Mouse (Mus musculus) erythroblast, embryonic 14.5 days (primary cell): ENCODE results near the gene Usp5. TPM values are rescaled to one million over a fixed set of nuclear protein-coding genes. Genes with fewer than 3 reads are reported as not detected.

Experiments
- H3K27me3 ChIP-seq: 2 replicates; pipeline ENCODE4 v1.6.1; 2012; ENCODE audit warnings: inconsistent platforms; ENCODE audit not compliant: control insufficient read depth
- H3K36me3 ChIP-seq: 2 replicates; pipeline ENCODE4 v1.6.1; 2012; ENCODE audit warnings: mild to moderate bottlenecking, inconsistent platforms; ENCODE audit not compliant: control insufficient read depth
- H3K4me1 ChIP-seq: 2 replicates; pipeline ENCODE4 v1.6.1; 2012; ENCODE audit warnings: inconsistent platforms; ENCODE audit not compliant: control insufficient read depth
- H3K4me3 ChIP-seq: replicated peaks from 2 replicates; pipeline ENCODE3; 2012; ENCODE audit warnings: moderate library complexity, mild to moderate bottlenecking, inconsistent platforms
- H3K9me3 ChIP-seq: 2 replicates; pipeline ENCODE4 v1.6.1; 2012; ENCODE audit warnings: low read length, inconsistent platforms, mixed read lengths; ENCODE audit not compliant: control insufficient read depth
- GATA1 ChIP-seq: IDR thresholded peaks from 2 replicates; pipeline ENCODE4 v1.6.1; 2012; ENCODE audit warnings: low read length, inconsistent platforms, mixed read lengths
- TAL1 ChIP-seq: IDR thresholded peaks from 3 replicates; pipeline ENCODE4 v1.6.1; 2012; ENCODE audit warnings: low read length, inconsistent platforms, mixed read lengths
- polyA plus RNA-seq: library from polyadenylated mRNA; stranded (reverse); fragments of >175 nt; gene quantifications from 2 replicates; pipeline ENCODE4 v1.2.3, GENCODE M21; 2012

Usp5 gene
- 4.6 and 5.6 TPM in 2 replicates for polyA plus RNA-seq

DNA sequence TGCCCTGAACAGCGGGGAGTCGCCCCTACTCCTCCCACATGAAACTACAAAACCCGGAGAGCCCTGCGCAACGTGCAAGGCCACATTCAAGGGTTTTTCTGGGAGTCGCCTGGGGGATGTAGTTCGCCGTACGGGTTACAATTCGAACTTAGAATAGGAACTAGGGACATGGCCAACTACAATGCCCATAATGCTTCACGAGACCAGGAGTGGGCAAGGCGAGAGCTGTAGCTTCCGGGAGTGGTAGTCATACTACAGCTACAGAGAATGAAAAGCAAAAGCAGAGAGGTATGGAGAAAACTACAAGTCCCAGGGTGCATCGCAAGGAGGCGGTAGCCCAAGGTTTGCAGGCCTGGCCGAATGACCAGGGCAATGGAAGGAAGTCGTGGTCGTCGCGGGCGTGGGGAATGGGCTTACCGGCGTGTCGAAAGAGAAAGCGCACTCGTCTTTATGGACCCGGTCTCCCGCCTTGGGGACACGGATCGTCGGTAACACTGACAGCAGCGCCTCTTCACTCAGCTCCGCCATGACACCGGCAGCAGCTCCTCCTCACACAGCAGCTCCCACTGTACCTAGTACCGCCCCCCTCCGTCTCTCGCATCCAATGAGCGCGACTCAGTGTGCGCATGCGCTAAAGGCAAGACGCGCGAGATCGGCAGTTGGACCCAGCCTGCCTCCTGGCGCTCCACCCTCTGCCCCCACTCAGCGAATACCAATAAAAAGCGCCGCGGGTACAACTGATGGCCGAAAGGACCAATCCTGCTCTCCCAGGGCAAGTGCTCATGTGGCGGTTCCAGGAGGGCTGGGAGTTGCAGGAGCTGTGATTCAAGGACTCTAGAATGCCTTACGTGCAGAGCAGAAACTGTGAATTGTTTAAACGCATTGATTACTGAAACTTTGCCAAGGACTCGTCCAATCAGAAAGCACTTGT lies at the start of gene Usp5, which contains the start of gene Cdca3:
TSS of gene Usp5 (minus strand) at position 617 of the 931 bp plus-strand sequence.
TSS of gene Cdca3 (plus strand) at position 680 of the 931 bp plus-strand sequence.
- Histone ChIP-seq H3K27me3 (no peaks in the 10 kb centered on the region), H3K4me3 (peak within 1 kb of the TSS; percentile 74), H3K36me3 (peaks cover 68% of the 10 kb centered on the region), H3K4me1 (peaks cover 44% of the 10 kb centered on the region), H3K9me3 (no peaks in the 10 kb centered on the region)
- TF ChIP-seq GATA1: no peak

DNA sequence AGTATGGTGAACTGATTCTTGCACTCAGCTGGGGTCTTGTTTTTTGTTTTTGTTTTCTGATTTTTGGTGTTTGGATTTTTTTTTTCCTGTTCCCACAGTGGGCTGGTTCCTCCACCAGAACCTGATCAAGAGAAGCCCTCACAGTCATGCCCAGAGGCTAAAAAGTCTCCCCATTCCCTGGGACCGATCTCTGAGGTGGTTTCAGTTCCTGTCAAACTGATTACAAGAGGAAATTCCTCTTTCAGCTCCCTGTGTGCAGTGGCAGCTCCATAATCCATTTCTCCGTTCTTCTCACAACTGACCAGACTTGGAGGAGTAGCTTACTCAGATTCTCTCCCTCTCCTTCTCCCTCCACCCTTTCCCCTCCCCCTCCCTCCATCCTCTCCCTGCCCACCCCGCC lies 45.1 kb upstream of the Usp5 start:
- Histone ChIP-seq H3K27me3 (no peaks in the 10 kb centered on the region), H3K36me3 (no peaks in the 10 kb centered on the region), H3K4me3 (no peak overlapping the region), H3K9me3 (no peaks in the 10 kb centered on the region), H3K4me1 (no peaks in the 10 kb centered on the region)
- TF ChIP-seq TAL1 (no peak), GATA1 (no peak)

DNA sequence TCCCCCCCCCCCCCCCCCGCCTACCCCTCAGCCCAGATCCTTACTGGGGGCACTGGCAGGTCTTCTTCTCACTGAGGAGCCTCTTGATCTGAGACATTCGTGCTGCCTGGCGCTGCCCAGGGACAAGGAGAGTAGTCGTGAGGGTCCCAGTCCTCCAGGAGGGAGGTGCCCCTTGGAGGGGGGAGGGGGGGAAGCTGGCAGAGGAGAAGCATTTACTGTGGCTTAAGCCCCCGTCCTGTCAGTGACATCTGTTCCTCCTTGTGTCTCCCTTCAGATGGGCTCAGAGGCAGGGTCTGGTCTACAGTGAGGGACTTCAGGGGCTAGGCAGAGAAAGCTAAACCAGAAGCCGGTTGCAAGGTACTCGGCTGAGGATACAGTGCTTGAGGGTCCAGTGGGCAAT lies 37.3 kb upstream of the Usp5 start:
- 0 out of 2 replicates have a peak, but pooled peaks cover 2% of the 10 kb centered on the region for H3K4me1 ChIP-seq
- TF ChIP-seq TAL1: no peak
- no peak for TF ChIP-seq GATA1
- no peak overlapping the region for H3K4me3 ChIP-seq
- H3K27me3 ChIP-seq: peaks cover 47% of the 10 kb centered on the region
- H3K36me3 ChIP-seq: no peaks in the 10 kb centered on the region
- no peaks in the 10 kb centered on the region for H3K9me3 ChIP-seq

DNA sequence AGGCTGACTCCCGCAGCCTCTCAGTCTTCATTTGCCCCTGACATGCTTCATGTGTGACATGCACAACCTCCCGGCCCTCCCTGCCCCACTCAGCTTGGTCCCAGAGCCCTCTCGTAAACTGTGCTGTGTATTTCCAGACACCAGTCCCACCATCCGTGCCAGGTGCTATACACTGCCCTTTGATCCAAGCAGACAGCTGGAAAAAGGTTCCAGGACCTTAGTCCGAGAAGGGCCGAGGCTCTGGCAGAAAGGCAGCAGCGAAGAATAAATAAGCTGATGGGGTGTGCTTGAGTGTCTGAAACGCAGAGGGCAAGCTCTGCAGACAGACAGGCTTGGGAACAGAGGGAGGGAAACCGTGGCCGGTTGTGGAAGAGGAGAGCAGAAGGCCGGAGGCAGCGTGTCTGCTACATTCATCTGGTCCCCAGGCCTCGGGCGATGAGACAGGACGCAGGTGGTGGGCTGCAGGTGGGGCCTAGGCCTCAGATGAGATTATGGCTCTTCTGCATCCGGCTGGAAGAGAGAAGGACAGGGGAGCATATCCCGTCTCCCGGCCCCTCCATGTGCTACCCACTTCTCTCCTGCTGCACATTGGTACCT lies 36.6 kb upstream of the Usp5 start:
- 0 out of 2 replicates have a peak, but pooled peaks cover 2% of the 10 kb centered on the region for H3K4me1 ChIP-seq
- no peaks in the 10 kb centered on the region for H3K9me3 ChIP-seq
- no peak overlapping the region for H3K4me3 ChIP-seq
- no peak for TF ChIP-seq GATA1
- TF ChIP-seq TAL1: no peak
- H3K27me3 ChIP-seq: peaks cover 54% of the 10 kb centered on the region
- H3K36me3 ChIP-seq: no peaks in the 10 kb centered on the region

DNA sequence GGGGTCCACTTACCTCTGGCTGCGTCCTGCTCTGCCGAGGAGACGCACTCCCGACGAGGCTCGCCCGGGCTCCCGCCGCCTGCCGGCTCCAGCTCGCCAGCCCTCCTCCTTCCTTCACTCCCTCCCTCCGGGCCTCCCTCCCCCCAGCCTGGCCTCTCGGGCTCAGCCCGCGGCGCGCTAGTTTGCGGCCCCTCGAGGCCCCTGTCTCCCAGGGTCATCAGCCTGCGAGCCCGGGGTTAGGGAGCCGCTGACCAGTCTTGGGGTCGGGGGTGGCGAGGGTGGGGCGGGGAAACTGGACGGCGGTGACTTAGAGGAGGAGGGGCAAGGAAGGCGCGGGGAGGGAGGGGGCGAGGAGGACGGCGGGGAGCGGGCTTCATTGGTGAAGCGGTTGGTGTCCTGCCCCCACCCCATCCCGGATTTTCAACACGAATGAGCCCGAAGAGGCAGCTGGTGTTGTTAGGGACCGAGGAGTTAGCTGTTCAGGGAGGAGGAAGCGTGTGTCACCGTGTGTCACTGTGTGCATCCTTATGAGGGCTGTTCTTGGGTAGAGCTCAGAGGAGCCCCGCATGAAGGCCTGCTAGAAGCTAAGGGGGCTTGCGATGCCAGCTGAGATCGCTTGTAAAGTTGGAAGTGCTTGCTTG lies 34.5 kb upstream of the Usp5 start, which contains the start of gene Gpr162:
TSS of gene Gpr162 (minus strand) at position 326 of the 641 bp plus-strand sequence.
- no peak for TF ChIP-seq GATA1
- TF ChIP-seq TAL1: no peak
- 0 out of 2 replicates have a peak, but pooled peaks cover 2% of the 10 kb centered on the region for H3K4me1 ChIP-seq
- H3K9me3 ChIP-seq: no peaks in the 10 kb centered on the region
- no peaks in the 10 kb centered on the region for H3K36me3 ChIP-seq
- peaks cover 73% of the 10 kb centered on the region for H3K27me3 ChIP-seq
- no peak within 1 kb of the TSS for H3K4me3 ChIP-seq

DNA sequence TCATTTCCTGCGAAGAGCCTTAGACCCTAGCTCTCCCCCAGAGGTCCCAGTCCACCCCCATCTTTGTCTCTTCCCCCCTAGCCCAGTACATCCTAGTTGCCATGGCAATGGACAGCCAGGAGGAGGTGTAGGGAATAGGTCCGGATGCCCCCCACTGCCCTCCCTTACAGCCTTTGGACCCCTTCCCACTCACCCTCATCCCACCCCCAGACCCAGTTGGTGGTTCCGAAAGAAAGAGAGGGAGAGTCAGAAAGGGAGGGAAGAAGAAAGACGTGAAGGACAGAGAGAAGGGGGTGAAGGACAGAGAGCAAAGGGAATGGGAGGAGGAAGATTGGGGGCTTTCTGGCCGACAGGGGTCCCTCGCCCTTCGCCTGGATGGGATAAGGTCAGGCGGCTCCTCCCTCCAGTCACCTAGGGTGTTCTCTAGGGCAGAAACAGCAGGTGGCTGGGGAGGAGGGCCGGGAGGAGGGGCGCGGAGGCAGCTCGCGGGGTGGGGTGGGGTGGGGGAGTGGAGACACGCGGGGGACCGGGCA lies 33.9 kb upstream of the Usp5 start:
- H3K27me3 ChIP-seq: peaks cover 79% of the 10 kb centered on the region

DNA sequence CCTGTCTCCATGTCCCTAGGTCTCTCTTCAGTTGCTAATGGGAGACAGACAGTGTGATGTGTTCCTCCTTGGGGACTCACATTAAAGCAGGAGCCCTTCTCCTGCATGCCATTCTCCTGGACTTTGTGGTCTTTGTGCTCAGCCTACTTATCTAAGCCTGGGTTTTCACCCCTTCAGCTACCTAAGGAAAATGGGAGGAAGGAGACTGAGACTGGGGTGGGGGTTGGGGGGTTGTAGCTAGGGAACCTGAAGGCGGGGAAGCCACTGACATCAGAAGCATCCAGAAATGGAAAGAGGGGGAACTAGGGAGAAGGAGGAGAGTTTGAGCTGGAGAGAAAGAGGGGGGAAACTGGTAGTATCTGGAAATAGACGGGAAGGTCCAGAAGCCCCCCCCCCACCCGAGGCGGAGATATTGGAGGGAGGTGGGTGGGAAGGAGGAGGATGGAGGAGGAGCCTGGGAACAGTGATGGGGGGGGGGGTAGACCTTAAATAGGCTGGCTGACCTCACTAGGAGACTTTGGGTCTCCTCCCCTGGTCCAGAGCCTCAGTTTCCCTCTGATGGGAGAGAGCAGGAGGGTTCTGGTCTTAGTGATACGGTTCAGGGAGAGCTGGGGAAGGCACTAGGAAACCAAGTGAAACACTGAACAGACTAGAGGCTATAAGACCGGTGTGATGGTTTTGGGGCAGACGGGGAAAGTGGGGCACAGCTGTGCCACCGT lies 33.3 kb upstream of the Usp5 start:
- TF ChIP-seq GATA1: no peak
- no peak for TF ChIP-seq TAL1
- no peaks in the 10 kb centered on the region for H3K36me3 ChIP-seq
- H3K4me1 ChIP-seq: 0 out of 2 replicates have a peak, but pooled peaks cover 2% of the 10 kb centered on the region
- no peak overlapping the region for H3K4me3 ChIP-seq
- H3K9me3 ChIP-seq: no peaks in the 10 kb centered on the region
- peaks cover 86% of the 10 kb centered on the region for H3K27me3 ChIP-seq

More for the DNA sequence above, 33.9 kb upstream of the Usp5 start:
- Histone ChIP-seq H3K9me3 (no peaks in the 10 kb centered on the region), H3K4me3 (no peak overlapping the region), H3K36me3 (no peaks in the 10 kb centered on the region), H3K4me1 (0 out of 2 replicates have a peak, but pooled peaks cover 2% of the 10 kb centered on the region)
- TF ChIP-seq TAL1 (no peak), GATA1 (no peak)

DNA sequence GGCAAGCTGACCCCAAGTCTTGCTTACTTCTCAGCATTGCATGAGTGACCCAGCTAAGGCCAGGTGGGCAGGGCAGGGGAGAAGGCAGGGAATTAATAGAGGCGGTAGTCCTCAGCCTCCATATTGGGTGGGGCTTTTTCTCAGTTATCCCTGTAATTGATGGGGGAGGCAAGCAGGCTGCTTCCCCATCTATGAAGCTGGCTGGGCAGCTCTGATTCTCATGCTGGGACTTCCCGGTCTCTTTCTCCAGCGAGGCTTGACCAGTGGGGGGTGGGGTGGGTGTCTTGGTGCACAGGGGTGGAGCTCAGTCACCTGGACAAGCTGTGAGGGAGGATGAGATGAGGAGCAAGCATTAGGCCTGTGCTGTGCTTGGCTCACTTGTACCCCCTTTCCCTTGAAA lies 32.5 kb upstream of the Usp5 start:
- H3K36me3 ChIP-seq: no peaks in the 10 kb centered on the region
- no peak for TF ChIP-seq GATA1
- TF ChIP-seq TAL1: no peak
- H3K27me3 ChIP-seq: peaks cover 93% of the 10 kb centered on the region
- H3K4me3 ChIP-seq: no peak overlapping the region
- H3K4me1 ChIP-seq: peaks cover 6% of the 10 kb centered on the region
- H3K9me3 ChIP-seq: no peaks in the 10 kb centered on the region; the same call in 1 of the 2 replicates
